ENCODE assay signal across 15 mouse cellular contexts in the genomic region with DNA sequence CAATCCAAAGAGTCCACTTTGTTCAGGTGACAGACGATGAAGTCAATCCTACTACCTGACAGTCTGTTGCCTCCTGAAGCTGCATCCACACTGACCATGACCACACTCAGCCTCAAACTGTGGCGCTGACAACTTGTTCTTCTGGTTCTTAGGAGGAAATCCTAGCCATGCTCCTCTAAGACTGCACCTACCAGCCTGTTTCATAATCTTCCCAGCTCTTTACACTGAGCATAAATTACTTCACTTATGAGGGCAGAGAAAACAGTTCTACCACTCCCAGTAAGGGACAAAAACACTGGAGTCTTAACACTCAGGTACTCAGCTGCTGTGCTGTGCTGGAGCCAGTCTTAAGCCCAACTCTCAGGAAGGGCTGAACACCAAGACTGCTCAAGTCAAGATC. TPM values are rescaled to one million over a fixed set of nuclear protein-coding genes. Genes with fewer than 3 reads are reported as not detected.
DNase-seq lines count a peak whose midpoint lies in the region; ATAC-seq and TF ChIP-seq lines count a peak whose summit lies in the region.
"Had no signal": no experiment of that assay in that cellular context is flagged by ENCODE, and none has a peak within 500 bp of the region (broad histone marks: within the 10 kb centered on the region; RNA-seq: fewer than 3 reads in every experiment).

No protein-coding gene starts in this region.

- H3K9me3 ChIP-seq in kidney, embryonic 15.5 days (replicated peaks): no peaks in the 10 kb centered on the region
- no peaks in the 10 kb centered on the region for H3K9me3 ChIP-seq in neural tube, embryonic 12.5 days

- TF ChIP-seq CTCF in gastrocnemius, adult 2 months (IDR thresholded peaks at IDR 0.05): no peak

- no peak for DNase-seq in gastrocnemius, adult 2 months
- DNase-seq in gastrocnemius, postnatal 4 days (ENCODE audit: low spot score in 2 of 2): no peak
- no peak for DNase-seq in kidney, postnatal 25 days
- no peak for DNase-seq in neural tube, embryonic 10.5 days (ENCODE audit: extremely low spot score, low spot score)
- no peak for DNase-seq in retina, postnatal 1 day
- DNase-seq: adrenal gland, postnatal 36 days; cerebellum, adult 11 months; gastrocnemius, postnatal 25 days; kidney, adult 11 months; right cerebral cortex, postnatal 4 days; thymus, postnatal 4 days had no signal

- H3ac ChIP-seq in myocyte (ENCODE audit: control insufficient read depth, insufficient read length): no peak overlapping the region

- peak overlapping the region; percentile 11 for H3K4me3 ChIP-seq in gastrocnemius, adult 2 months
- H3K4me3 ChIP-seq in kidney, embryonic 15.5 days (replicated peaks): no peak overlapping the region
- no peak overlapping the region for H3K4me3 ChIP-seq in neural tube, embryonic 12.5 days
- H3K4me3 ChIP-seq in myocyte: no peak overlapping the region

- 89% methylated on average over 2 of the region's 2 CpGs for WGBS in kidney, embryonic 15.5 days
- WGBS in neural tube, embryonic 12.5 days: 96% methylated on average over 2 of the region's 2 CpGs

- H3K36me3 ChIP-seq in kidney, embryonic 15.5 days: peaks cover 1% of the 10 kb centered on the region; the same call in 1 of the 2 replicates
- no peaks in the 10 kb centered on the region for H3K36me3 ChIP-seq in neural tube, embryonic 12.5 days
- peaks cover 3% of the 10 kb centered on the region for H3K36me3 ChIP-seq in myocyte (ENCODE audit: control insufficient read depth, insufficient read depth)

- no peak for ATAC-seq in kidney, embryonic 15.5 days (replicated peaks; ENCODE audit: low FRiP score)
- ATAC-seq in neural tube, embryonic 12.5 days (ENCODE audit: low FRiP score, low read depth): no peak
- ATAC-seq: midbrain, embryonic 16.5 days had no signal

- intact Hi-C loops in gastrocnemius, adult 2 months (cut with DNase I): no loop called here

- H3K79me2 ChIP-seq in myocyte (ENCODE audit: control insufficient read depth, insufficient read depth): peaks cover 79% of the 10 kb centered on the region

- no peaks in the 10 kb centered on the region for H3K27me3 ChIP-seq in kidney, embryonic 15.5 days
- H3K27me3 ChIP-seq in neural tube, embryonic 12.5 days (replicated peaks): no peaks in the 10 kb centered on the region
- no peaks in the 10 kb centered on the region for H3K27me3 ChIP-seq in myocyte (ENCODE audit: control insufficient read depth, insufficient read depth, insufficient read length)

- TF ChIP-seq POLR2A in myocyte (IDR thresholded peaks at IDR 0.05; ENCODE audit: insufficient read length, low read depth): no peak

- H3K9ac ChIP-seq in kidney, embryonic 15.5 days: no peak overlapping the region
- no peak overlapping the region for H3K9ac ChIP-seq in neural tube, embryonic 12.5 days

- 0 out of 2 replicates have a peak overlapping the region, but pooled peaks have one; percentile 90 for H3K4me2 ChIP-seq in kidney, embryonic 15.5 days
- peak overlapping the region; percentile 81; the same call in 1 of the 2 replicates for H3K4me2 ChIP-seq in neural tube, embryonic 12.5 days (replicated peaks)
- H3K4me2 ChIP-seq in myocyte (ENCODE audit: low read depth): peak overlapping the region; percentile 96

- H3K27ac ChIP-seq in gastrocnemius, adult 2 months: peak overlapping the region; percentile 61
- peak overlapping the region; percentile 10; the same call in 1 of the 2 replicates for H3K27ac ChIP-seq in kidney, embryonic 15.5 days
- H3K27ac ChIP-seq in neural tube, embryonic 12.5 days: no peak overlapping the region

- peaks cover 54% of the 10 kb centered on the region for H3K4me1 ChIP-seq in kidney, embryonic 15.5 days
- H3K4me1 ChIP-seq in neural tube, embryonic 12.5 days: peaks cover 42% of the 10 kb centered on the region

TF ChIP-seq in myocyte, 11 proteins besides CTCF, POLR2A, EP300 and RAD21:
- no peak for TF ChIP-seq E2F4 (IDR thresholded peaks at IDR 0.05; ENCODE audit: insufficient read depth)
- TF ChIP-seq POLR2AphosphoS2 (IDR thresholded peaks at IDR 0.05; ENCODE audit: insufficient read length, low read depth): no peak
- no peak for TF ChIP-seq TCF12 (IDR thresholded peaks at IDR 0.05; ENCODE audit: insufficient read depth, poor library complexity, severe bottlenecking)
- TF ChIP-seq MYOD1 (IDR thresholded peaks at IDR 0.05; ENCODE audit: control insufficient read depth in 1 of 3, insufficient read length in 2 of 3, low read depth in 2 of 3): no peak
- no peak for TF ChIP-seq REST (IDR thresholded peaks at IDR 0.05; ENCODE audit: insufficient read depth, insufficient read length)
- TF ChIP-seq TCF3 (IDR thresholded peaks at IDR 0.05; ENCODE audit: insufficient read length, low read depth): no peak
- TF ChIP-seq CEBPB (IDR thresholded peaks at IDR 0.05; ENCODE audit: insufficient read depth, poor library complexity, severe bottlenecking): no peak
- TF ChIP-seq MAX (IDR thresholded peaks at IDR 0.05; ENCODE audit: low read depth): no peak
- TF ChIP-seq MYOG (IDR thresholded peaks at IDR 0.05; ENCODE audit: control insufficient read depth in 1 of 3, insufficient read depth in 1 of 3, insufficient read length in 2 of 3, low read depth in 2 of 3): no peak
- TF ChIP-seq USF1 (IDR thresholded peaks at IDR 0.05; ENCODE audit: low read depth): no peak
- no peak for TF ChIP-seq SRF (IDR thresholded peaks at IDR 0.05; ENCODE audit: control insufficient read depth, insufficient read length, low read depth)

RNA-seq across cellular contexts. Expression of gene Gatad2a, which starts 25.3 kb away (rescaled TPM):
- 10 to 100 TPM; 26.5 to 32.6 TPM for total RNA-seq in gastrocnemius, adult 2 months (2021)
- total RNA-seq in gastrocnemius, postnatal 4 days (2021): 10 to 100 TPM; 60.9 to 74.5 TPM
- 40.0 and 42.2 TPM in 2 replicates for polyA plus RNA-seq in kidney, embryonic 15.5 days (2015; fragmentation: Nextera tagmentation; extraction: Ambion mirVana)
- 61.3 and 66.9 TPM in 2 replicates for polyA plus RNA-seq in neural tube, embryonic 12.5 days (2016; fragmentation: Nextera tagmentation; extraction: Ambion mirVana)
- polyA plus RNA-seq in myocyte (2012; fragmentation: generic; extraction: Trizol): 46.7 TPM
